Mouse (Mus musculus) layer of hippocampus, postnatal 14 days (tissue): ENCODE results near the gene Zfp747. TPM values are rescaled to one million over a fixed set of nuclear protein-coding genes. Genes with fewer than 3 reads are reported as not detected.
"Not testable (repeated sequence)": the region's sequence is repeated elsewhere in the genome, so short reads cannot be mapped to it uniquely, and the experiment has no call there.

Experiments used
- DNase-seq, 2 experiments: peaks; one replicate each; pipeline ENCODE4 v3.0.0; 2021 to 2022; ENCODE audit warnings: low spot score in 2 of 2, mixed read lengths in 1 of 2
- total RNA-seq, 2 experiments: library from RNA; stranded (reverse); gene quantifications; 2 replicates each; pipeline ENCODE4 v1.2.3; 2021

The Zfp747 gene
- total RNA-seq, 2 experiments from 2014 or later: 5.3 to 6.0 TPM

- DNase-seq: not testable (repeated sequence)
These were observed 4.0 kb downstream of the Zfp747 start for GRCm38 (mm10) chr7:127371870-127372269.

GRCm38 (mm10) chr7:127371213-127371612 lies 4.6 kb downstream of the Zfp747 start:
- no peak for DNase-seq

- DNase-seq: no peak
These were observed 9.6 kb downstream of the Zfp747 start for GRCm38 (mm10) chr7:127366249-127366648.

GRCm38 (mm10) chr7:127364166-127364565 lies 11.7 kb downstream of the Zfp747 start:
- peak in 1 of 2 experiments; percentile 39 for DNase-seq

- DNase-seq: no peak
These were observed 12.4 kb downstream of the Zfp747 start for GRCm38 (mm10) chr7:127363475-127363921.

- peak in 1 of 2 experiments; percentile 49 for DNase-seq
These were observed 13.4 kb downstream of the Zfp747 start for GRCm38 (mm10) chr7:127362418-127362817.

- DNase-seq: no peak
These were observed 14.4 kb downstream of the Zfp747 start for GRCm38 (mm10) chr7:127361449-127361848.

- no peak for DNase-seq
These were observed 15.6 kb downstream of the Zfp747 start for GRCm38 (mm10) chr7:127360265-127360664.

GRCm38 (mm10) chr7:127358472-127358871 lies 17.4 kb downstream of the Zfp747 start:
- DNase-seq: no peak

- DNase-seq: no peak
These were observed 18.0 kb downstream of the Zfp747 start for GRCm38 (mm10) chr7:127357871-127358270.

GRCm38 (mm10) chr7:127355796-127356195 lies 20.1 kb downstream of the Zfp747 start:
- DNase-seq: no peak

GRCm38 (mm10) chr7:127351230-127352004 lies 24.4 kb downstream of the Zfp747 start:
- DNase-seq: no peak

GRCm38 (mm10) chr7:127346676-127347075 lies 29.2 kb downstream of the Zfp747 start:
- DNase-seq: no peak

GRCm38 (mm10) chr7:127345512-127346325 lies 30.1 kb downstream of the Zfp747 start, which contains the start of gene Zfp768:
Gene Zfp768, minus strand, starts transcription at chr7:127345589.
- DNase-seq: peak; percentile 88 to 92

- peak in 1 of 2 experiments; percentile 44 for DNase-seq
These were observed 30.8 kb downstream of the Zfp747 start for GRCm38 (mm10) chr7:127345092-127345491.

- DNase-seq: no peak
These were observed 31.5 kb downstream of the Zfp747 start for GRCm38 (mm10) chr7:127344371-127344770.

- no peak for DNase-seq
These were observed 32.4 kb downstream of the Zfp747 start for GRCm38 (mm10) chr7:127343351-127344019.

- DNase-seq: no peak
These were observed 33.0 kb downstream of the Zfp747 start for GRCm38 (mm10) chr7:127342888-127343287.

- no peak for DNase-seq
These were observed 33.5 kb downstream of the Zfp747 start for GRCm38 (mm10) chr7:127342332-127342731.

GRCm38 (mm10) chr7:127341861-127342260 lies 34.0 kb downstream of the Zfp747 start:
- DNase-seq: not testable (repeated sequence)

GRCm38 (mm10) chr7:127341356-127341755 lies 34.5 kb downstream of the Zfp747 start:
- DNase-seq: no peak
